Mouse (Mus musculus): Measurements from ENCODE around the gene 2410137M14Rik. TPM values are rescaled to one million over a fixed set of nuclear protein-coding genes. Genes with fewer than 3 reads are reported as not detected.

The 2410137M14Rik gene
- polyA plus RNA-seq, 1 experiment from 2014 or later, result not detected

DNA sequence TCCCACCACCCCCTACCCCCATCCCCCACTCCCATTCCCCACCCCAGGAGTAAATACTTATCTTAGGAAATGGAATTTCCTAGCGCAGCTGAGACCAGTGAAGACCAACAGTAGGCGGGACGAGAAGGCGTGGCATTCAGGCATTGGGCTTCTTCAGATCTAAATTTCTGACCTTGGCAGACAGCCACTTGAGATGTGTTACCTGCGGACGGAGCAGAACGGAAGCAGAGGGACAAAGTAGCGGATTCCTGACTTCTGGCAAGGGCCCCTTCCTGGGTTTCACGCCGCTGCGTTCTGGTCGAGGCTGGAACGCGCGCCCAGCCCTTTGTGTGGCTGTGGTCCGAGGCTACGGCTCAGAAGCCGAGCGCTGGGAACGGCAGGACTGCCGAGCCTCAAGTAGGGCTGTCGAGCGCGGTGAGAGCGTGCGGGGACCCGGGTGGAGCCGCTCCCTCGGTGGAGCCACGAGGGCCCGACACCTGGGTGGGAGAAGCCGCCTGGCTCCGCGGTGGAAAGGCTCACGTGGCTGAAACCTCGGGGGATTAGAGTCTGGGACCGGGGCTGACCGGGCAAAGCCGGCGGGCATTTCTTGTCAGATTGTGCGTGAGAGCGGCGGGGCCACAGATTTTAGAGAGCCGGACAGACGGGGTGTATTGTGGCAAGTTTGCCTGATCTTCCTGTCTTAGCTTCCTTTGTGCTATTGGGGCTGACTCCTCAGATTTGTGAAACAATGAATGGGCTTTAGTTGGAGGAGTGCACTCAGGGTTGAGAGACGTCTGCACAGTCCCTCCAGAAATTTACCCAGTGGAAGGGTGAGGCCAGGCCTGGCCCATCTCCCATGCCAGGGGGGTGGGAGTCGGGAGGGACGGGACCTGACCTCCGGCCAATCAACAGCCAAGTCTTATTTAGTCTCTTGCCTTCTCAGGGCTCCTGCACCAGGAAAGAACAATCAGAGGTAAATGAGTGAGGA is 21.6 kb upstream of the 2410137M14Rik start:
- H3K4me3 ChIP-seq (ENCODE audit: low read depth, low read length), result peak overlapping the region; percentile 75
- WGBS, result under 1% methylated on average over 49 of the region's 49 CpGs
- peak; percentile 91 for DNase-seq (ENCODE audit: low spot score)

DNA sequence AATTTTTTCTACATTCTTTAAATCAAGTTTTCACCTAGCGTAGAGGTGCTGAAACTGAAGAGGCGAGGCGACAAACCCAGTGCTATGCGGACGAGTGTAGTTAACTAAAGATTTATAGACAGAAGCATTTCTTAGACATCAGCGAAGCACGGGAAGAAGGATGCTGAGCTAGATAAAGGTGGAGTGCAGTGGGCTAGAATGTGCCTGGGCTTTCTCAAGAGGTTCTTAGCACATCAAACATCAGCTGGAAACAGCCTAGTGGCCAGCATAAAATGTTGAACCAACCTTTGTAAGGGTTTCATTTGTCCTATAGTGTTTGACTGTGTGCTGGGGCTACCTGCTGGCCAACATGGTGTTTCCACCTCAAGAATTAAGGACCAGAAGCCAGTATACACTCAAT is 19.8 kb upstream of the 2410137M14Rik start, which contains the start of gene Zfp57:
TSS of gene Zfp57 (plus strand) at position 301 of the 400 bp plus-strand sequence.
- DNase-seq (ENCODE audit: low spot score), result no peak
- no peak within 1 kb of the TSS for H3K27ac ChIP-seq (replicated peaks; ENCODE audit: low read depth, low read length)
- no peaks in the 10 kb centered on the region for H3K4me1 ChIP-seq (ENCODE audit: control insufficient read depth, insufficient read depth, low read length)
- H3K4me3 ChIP-seq (ENCODE audit: low read depth, low read length), result peak within 1 kb of the TSS; percentile 75; the same call in 1 of the 2 replicates
- H3K36me3 ChIP-seq (replicated peaks; ENCODE audit: control insufficient read depth, insufficient read depth, low read depth, low read length), result no peaks in the 10 kb centered on the region
- no peaks in the 10 kb centered on the region for H3K9me3 ChIP-seq (replicated peaks; ENCODE audit: control insufficient read depth, low read length)
- 91% methylated on average over 7 of the region's 7 CpGs for WGBS
- no peak within 1 kb of the TSS; the same call in 1 of the 2 replicates for H3K4me2 ChIP-seq (ENCODE audit: low read depth, low read length)
- no peaks in the 10 kb centered on the region for H3K27me3 ChIP-seq (ENCODE audit: control insufficient read depth, insufficient read depth, low read length)
- no peak within 1 kb of the TSS; the same call in 1 of the 2 replicates for H3K9ac ChIP-seq (replicated peaks; ENCODE audit: low read length)
- no peak for ATAC-seq (replicated peaks; ENCODE audit: insufficient number of reproducible peaks, low FRiP score, low TSS enrichment, low read depth)

More for the DNA sequence above, 21.6 kb upstream of the 2410137M14Rik start:
- H3K36me3 ChIP-seq (replicated peaks; ENCODE audit: control insufficient read depth, insufficient read depth, low read depth, low read length), result no peaks in the 10 kb centered on the region
- H3K4me2 ChIP-seq (ENCODE audit: low read depth, low read length), result peak overlapping the region; percentile 45
- H3K27ac ChIP-seq (replicated peaks; ENCODE audit: low read depth, low read length), result peak overlapping the region; percentile 86
- no peaks in the 10 kb centered on the region for H3K9me3 ChIP-seq (replicated peaks; ENCODE audit: control insufficient read depth, low read length)
- H3K4me1 ChIP-seq (ENCODE audit: control insufficient read depth, insufficient read depth, low read length), result no peaks in the 10 kb centered on the region
- H3K27me3 ChIP-seq (ENCODE audit: control insufficient read depth, insufficient read depth, low read length), result no peaks in the 10 kb centered on the region
- peak overlapping the region; percentile 96 for H3K9ac ChIP-seq (replicated peaks; ENCODE audit: low read length)
- ATAC-seq (replicated peaks; ENCODE audit: insufficient number of reproducible peaks, low FRiP score, low TSS enrichment, low read depth), result peak; percentile 88

DNA sequence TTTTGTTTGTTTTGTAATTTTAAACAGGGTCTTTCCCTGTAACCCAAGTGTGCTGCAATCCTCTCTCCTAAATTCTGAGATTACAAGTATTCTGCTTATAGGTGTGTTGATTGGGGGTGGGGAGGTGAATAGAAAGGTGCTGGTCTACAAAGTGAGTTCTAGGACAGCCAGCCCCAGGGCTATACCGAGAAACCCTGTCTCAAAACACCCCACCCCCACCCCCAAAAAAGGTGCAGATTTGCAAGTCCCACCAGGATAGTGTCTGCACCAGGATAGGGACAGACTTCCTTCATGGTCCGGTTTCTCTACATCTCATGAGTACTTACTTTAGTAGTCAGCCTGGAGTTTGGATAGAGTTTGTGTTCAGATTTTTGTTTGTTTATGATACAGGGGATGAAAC is 17.4 kb upstream of the 2410137M14Rik start:
- Histone ChIP-seq H3K9me3 (replicated peaks; ENCODE audit: control insufficient read depth, low read length) (no peaks in the 10 kb centered on the region), H3K9ac (replicated peaks; ENCODE audit: low read length) (no peak overlapping the region), H3K36me3 (replicated peaks; ENCODE audit: control insufficient read depth, insufficient read depth, low read depth, low read length) (no peaks in the 10 kb centered on the region), H3K4me3 (ENCODE audit: low read depth, low read length) (no peak overlapping the region), H3K4me2 (ENCODE audit: low read depth, low read length) (no peak overlapping the region), H3K27me3 (ENCODE audit: control insufficient read depth, insufficient read depth, low read length) (no peaks in the 10 kb centered on the region), H3K4me1 (ENCODE audit: control insufficient read depth, insufficient read depth, low read length) (no peaks in the 10 kb centered on the region), H3K27ac (replicated peaks; ENCODE audit: low read depth, low read length) (no peak overlapping the region)
- WGBS, result 59% methylated on average over 2 of the region's 2 CpGs
- DNase-seq (ENCODE audit: low spot score) (no peak), ATAC-seq (replicated peaks; ENCODE audit: insufficient number of reproducible peaks, low FRiP score, low TSS enrichment, low read depth) (no peak)

DNA sequence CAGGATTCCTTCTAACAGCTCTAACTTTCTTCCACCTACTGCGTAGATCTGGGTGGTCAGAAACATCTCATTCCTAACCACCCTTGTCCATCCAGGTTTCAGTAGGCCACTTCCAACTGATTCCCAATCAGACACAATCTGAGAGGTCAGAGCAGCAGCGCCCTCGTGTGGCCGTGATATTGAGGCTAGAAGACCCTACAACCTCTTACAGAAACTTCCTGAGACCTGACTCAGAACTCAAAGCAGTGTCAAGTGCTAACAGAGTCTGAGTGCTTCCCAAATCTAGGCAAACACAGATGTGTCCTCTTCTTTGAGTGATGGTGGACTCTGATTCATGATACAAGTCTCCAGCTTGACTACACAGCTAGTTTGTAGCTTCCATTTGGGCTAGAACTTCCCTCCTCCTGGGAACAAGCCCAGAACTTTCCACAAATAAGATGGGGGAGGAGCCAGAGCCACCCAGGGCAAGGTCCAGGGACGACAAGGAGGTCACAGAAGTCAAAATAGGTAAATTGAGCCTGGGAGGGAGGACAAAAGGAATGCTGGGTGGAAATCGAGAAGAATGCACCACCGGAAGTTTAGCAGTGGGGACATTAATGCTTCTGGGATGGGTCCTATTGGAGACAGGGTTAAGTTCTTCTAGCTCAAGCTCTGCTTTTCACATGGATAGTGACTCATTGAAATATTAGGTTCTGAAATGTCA is 16.1 kb upstream of the 2410137M14Rik start:
- ATAC-seq (replicated peaks; ENCODE audit: insufficient number of reproducible peaks, low FRiP score, low TSS enrichment, low read depth), result no peak

DNA sequence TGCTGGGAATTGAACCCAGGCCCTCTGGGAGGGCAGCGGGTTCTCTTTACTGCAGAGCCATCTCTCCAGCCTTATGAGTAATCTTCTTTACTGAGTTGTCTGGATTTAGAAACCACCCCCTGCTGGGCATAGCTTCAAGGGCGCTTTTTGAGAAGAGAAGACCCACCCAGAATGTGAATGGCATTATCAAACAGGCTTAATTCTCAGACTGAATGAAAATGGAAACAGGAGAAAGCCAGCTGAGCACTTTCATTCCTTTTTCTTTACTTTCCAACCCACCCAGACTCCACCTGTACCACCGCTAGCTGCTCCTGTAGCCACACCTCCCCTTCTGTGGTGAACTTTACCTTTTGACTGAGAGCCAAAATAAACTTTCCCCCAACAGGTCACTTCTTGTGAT is 14.4 kb upstream of the 2410137M14Rik start:
- no peaks in the 10 kb centered on the region for H3K36me3 ChIP-seq (replicated peaks; ENCODE audit: control insufficient read depth, insufficient read depth, low read depth, low read length)
- H3K4me1 ChIP-seq (ENCODE audit: control insufficient read depth, insufficient read depth, low read length), result no peaks in the 10 kb centered on the region
- ATAC-seq (replicated peaks; ENCODE audit: insufficient number of reproducible peaks, low FRiP score, low TSS enrichment, low read depth) (no peak), DNase-seq (ENCODE audit: low spot score) (no peak)
- H3K9me3 ChIP-seq (replicated peaks; ENCODE audit: control insufficient read depth, low read length), result no peaks in the 10 kb centered on the region
- WGBS, result 60% methylated on average over 3 of the region's 3 CpGs
- no peaks in the 10 kb centered on the region for H3K27me3 ChIP-seq (ENCODE audit: control insufficient read depth, insufficient read depth, low read length)
- no peak overlapping the region for H3K27ac ChIP-seq (replicated peaks; ENCODE audit: low read depth, low read length)
- no peak overlapping the region for H3K4me3 ChIP-seq (ENCODE audit: low read depth, low read length)
- no peak overlapping the region for H3K4me2 ChIP-seq (ENCODE audit: low read depth, low read length)
- no peak overlapping the region for H3K9ac ChIP-seq (replicated peaks; ENCODE audit: low read length)

More for the DNA sequence above, 16.1 kb upstream of the 2410137M14Rik start:
- Histone ChIP-seq H3K36me3 (replicated peaks; ENCODE audit: control insufficient read depth, insufficient read depth, low read depth, low read length) (no peaks in the 10 kb centered on the region), H3K27me3 (ENCODE audit: control insufficient read depth, insufficient read depth, low read length) (no peaks in the 10 kb centered on the region), H3K4me1 (ENCODE audit: control insufficient read depth, insufficient read depth, low read length) (no peaks in the 10 kb centered on the region), H3K27ac (replicated peaks; ENCODE audit: low read depth, low read length) (no peak overlapping the region), H3K4me2 (ENCODE audit: low read depth, low read length) (no peak overlapping the region), H3K9me3 (replicated peaks; ENCODE audit: control insufficient read depth, low read length) (no peaks in the 10 kb centered on the region), H3K9ac (replicated peaks; ENCODE audit: low read length) (no peak overlapping the region), H3K4me3 (ENCODE audit: low read depth, low read length) (no peak overlapping the region)
- DNase-seq (ENCODE audit: low spot score), result peak; percentile 93
- 25% methylated on average over 7 of the region's 7 CpGs for WGBS

DNA sequence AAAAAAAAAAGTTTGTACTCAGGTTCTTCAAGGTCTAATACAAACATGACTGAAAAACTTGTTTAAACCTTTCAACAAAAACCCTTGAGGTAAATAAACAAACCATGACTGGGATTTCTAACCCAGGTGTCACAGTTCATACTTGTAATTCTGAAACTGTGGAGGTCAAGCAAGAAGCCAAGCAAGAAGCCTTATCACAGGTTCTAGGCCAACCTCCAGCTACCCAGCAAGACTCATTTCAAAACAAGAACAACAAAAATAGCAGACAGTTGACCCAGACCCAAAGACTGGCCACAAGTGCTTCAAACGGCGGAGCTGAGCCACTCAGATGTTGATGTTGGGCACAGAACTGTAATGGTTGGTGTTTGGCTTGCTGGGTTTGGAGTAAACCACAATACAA is 13.5 kb upstream of the 2410137M14Rik start:
- DNase-seq (ENCODE audit: low spot score) (no peak), ATAC-seq (replicated peaks; ENCODE audit: insufficient number of reproducible peaks, low FRiP score, low TSS enrichment, low read depth) (no peak)
- WGBS, result 92% methylated on average over 2 of the region's 2 CpGs

DNA sequence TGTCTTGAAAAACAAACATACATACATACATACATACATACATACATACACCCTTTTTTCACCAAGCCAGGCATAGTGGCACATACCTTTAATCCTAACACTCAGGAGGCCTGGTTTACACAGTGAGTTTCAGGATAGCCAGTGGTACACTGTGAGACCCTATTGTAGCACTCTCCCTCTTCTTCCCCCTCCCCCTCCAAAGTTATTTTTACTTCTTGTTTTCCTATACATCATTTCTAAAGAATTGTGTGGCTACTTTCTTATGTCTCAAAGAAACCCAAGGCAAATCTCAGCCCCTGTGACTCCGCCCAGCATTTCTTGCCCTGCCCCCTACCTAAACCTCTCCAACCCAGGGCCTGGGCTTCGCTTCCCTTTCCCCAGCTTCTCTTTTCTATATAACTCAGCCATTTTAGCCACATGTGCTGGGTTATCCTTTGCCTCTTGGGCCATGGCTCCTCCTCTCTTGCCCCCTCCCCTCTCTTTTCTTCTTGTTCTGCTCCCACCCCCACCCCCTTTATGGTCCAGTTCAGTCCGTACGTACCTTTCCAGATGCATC is 12.8 kb upstream of the 2410137M14Rik start:
- Histone ChIP-seq H3K27ac (replicated peaks; ENCODE audit: low read depth, low read length) (no peak overlapping the region), H3K9ac (replicated peaks; ENCODE audit: low read length) (no peak overlapping the region), H3K36me3 (replicated peaks; ENCODE audit: control insufficient read depth, insufficient read depth, low read depth, low read length) (no peaks in the 10 kb centered on the region), H3K4me3 (ENCODE audit: low read depth, low read length) (no peak overlapping the region), H3K4me1 (ENCODE audit: control insufficient read depth, insufficient read depth, low read length) (no peaks in the 10 kb centered on the region), H3K4me2 (ENCODE audit: low read depth, low read length) (no peak overlapping the region), H3K27me3 (ENCODE audit: control insufficient read depth, insufficient read depth, low read length) (peaks cover 6% of the 10 kb centered on the region), H3K9me3 (replicated peaks; ENCODE audit: control insufficient read depth, low read length) (no peaks in the 10 kb centered on the region)
- ATAC-seq (replicated peaks; ENCODE audit: insufficient number of reproducible peaks, low FRiP score, low TSS enrichment, low read depth) (no peak), DNase-seq (ENCODE audit: low spot score) (no peak)
- WGBS, result 82% methylated on average over 4 of the region's 4 CpGs

More for the DNA sequence above, 13.5 kb upstream of the 2410137M14Rik start:
- H3K4me2 ChIP-seq (ENCODE audit: low read depth, low read length), result no peak overlapping the region
- no peaks in the 10 kb centered on the region for H3K9me3 ChIP-seq (replicated peaks; ENCODE audit: control insufficient read depth, low read length)
- no peak overlapping the region for H3K9ac ChIP-seq (replicated peaks; ENCODE audit: low read length)
- H3K27me3 ChIP-seq (ENCODE audit: control insufficient read depth, insufficient read depth, low read length), result no peaks in the 10 kb centered on the region
- no peak overlapping the region for H3K27ac ChIP-seq (replicated peaks; ENCODE audit: low read depth, low read length)
- no peaks in the 10 kb centered on the region for H3K4me1 ChIP-seq (ENCODE audit: control insufficient read depth, insufficient read depth, low read length)
- no peaks in the 10 kb centered on the region for H3K36me3 ChIP-seq (replicated peaks; ENCODE audit: control insufficient read depth, insufficient read depth, low read depth, low read length)
- no peak overlapping the region for H3K4me3 ChIP-seq (ENCODE audit: low read depth, low read length)

All from embryonic facial prominence, embryonic 11.5 days (tissue).